Mouse (Mus musculus) embryonic facial prominence, embryonic 10.5 days (tissue): Measurements from ENCODE around the gene Gm4952. TPM values are rescaled to one million over a fixed set of nuclear protein-coding genes. Genes with fewer than 3 reads are reported as not detected.

Experiments
- DNase-seq: peaks from one replicate; pipeline ENCODE4 v3.0.0-alpha.2; 2017; ENCODE audit warnings: low spot score
- H3K27ac ChIP-seq: fragments of 300-500 bp; sonication (generic); replicated peaks from 2 replicates; pipeline ENCODE4 v1.5.1; 2016; ENCODE audit warnings: mild to moderate bottlenecking
- H3K27me3 ChIP-seq: fragments of 300-500 bp; sonication (generic); replicated peaks from 2 replicates; pipeline ENCODE4 v1.6.1; 2016; ENCODE audit warnings: low read depth, mild to moderate bottlenecking; ENCODE audit not compliant: poor library complexity, severe bottlenecking
- H3K36me3 ChIP-seq: fragments of 300-500 bp; sonication (generic); replicated peaks from 2 replicates; pipeline ENCODE4 v1.6.1; 2016; ENCODE audit warnings: mild to moderate bottlenecking, moderate library complexity
- H3K4me1 ChIP-seq: fragments of 300-500 bp; sonication (generic); 2 replicates; pipeline ENCODE4 v1.6.1; 2016
- H3K4me3 ChIP-seq: fragments of 300-500 bp; sonication (generic); 2 replicates; pipeline ENCODE4 v1.5.1; 2016; ENCODE audit warnings: mild to moderate bottlenecking, moderate library complexity
- H3K9me3 ChIP-seq: fragments of 300-500 bp; sonication (generic); 2 replicates; pipeline ENCODE4 v1.6.1; 2016; ENCODE audit warnings: mild to moderate bottlenecking
- WGBS: fragments of 180-500 bp; shearing (Covaris S2); methylation state at CpG from one replicate; pipeline ENCODE4 v1.1.7; 2016; 5-methylcytosine and 5-hydroxymethylcytosine counted together
- polyA plus RNA-seq: library from polyadenylated mRNA; unstranded; fragments of >200 nt; fragmentation: Nextera tagmentation; extraction: Ambion mirVana; gene quantifications from 2 replicates; pipeline ENCODE4 v1.2.1, GENCODE M21; 2016

Gm4952 gene
- polyA plus RNA-seq, 1 experiment from 2014 or later: not detected

GRCm38 (mm10) chr19:12575514-12575913 lies 24.3 kb upstream of the Gm4952 start:
- Histone ChIP-seq H3K9me3 (no peaks in the 10 kb centered on the region), H3K4me1 (peaks cover 15% of the 10 kb centered on the region), H3K27me3 (no peaks in the 10 kb centered on the region), H3K4me3 (no peak overlapping the region), H3K27ac (no peak overlapping the region), H3K36me3 (peaks cover 21% of the 10 kb centered on the region)
- WGBS: 89% methylated on average over 2 of the region's 2 CpGs
- DNase-seq: no peak

DNA sequence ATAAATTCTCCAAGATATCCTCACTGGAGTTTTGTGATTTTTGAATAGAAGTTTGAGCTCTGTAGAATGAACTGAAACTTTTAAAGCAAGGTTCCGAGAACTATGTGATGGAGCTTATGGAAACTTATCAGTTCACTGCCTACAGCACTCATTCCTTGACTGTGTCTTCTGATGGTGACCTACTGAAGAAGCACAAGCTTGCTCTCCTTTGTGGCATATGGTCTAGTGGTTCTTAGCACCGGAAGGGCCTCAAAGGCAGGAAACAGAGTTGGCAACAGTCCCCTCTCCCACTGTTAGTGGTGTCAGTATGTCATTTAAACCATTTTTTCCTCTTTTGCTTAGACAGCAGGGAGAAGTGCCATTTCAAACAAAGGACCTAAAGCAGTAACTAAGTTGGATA lies 23.1 kb upstream of the Gm4952 start:
- Histone ChIP-seq H3K36me3 (peaks cover 21% of the 10 kb centered on the region), H3K27me3 (no peaks in the 10 kb centered on the region), H3K27ac (no peak overlapping the region), H3K4me3 (no peak overlapping the region), H3K9me3 (no peaks in the 10 kb centered on the region), H3K4me1 (peaks cover 15% of the 10 kb centered on the region)
- DNase-seq: no peak
- WGBS: 92% methylated on average over 2 of the region's 2 CpGs

- no peak for DNase-seq
- no peaks in the 10 kb centered on the region for H3K9me3 ChIP-seq
- WGBS: 89% methylated on average over 4 of the region's 4 CpGs
- H3K27ac ChIP-seq: no peak overlapping the region
- no peaks in the 10 kb centered on the region for H3K4me1 ChIP-seq
- H3K4me3 ChIP-seq: no peak overlapping the region
- no peaks in the 10 kb centered on the region for H3K27me3 ChIP-seq
- H3K36me3 ChIP-seq: peaks cover 20% of the 10 kb centered on the region
Measured at GRCm38 (mm10) chr19:12585310-12585709, 14.5 kb upstream of the Gm4952 start.

GRCm38 (mm10) chr19:12591908-12592307 lies 7.9 kb upstream of the Gm4952 start:
- Histone ChIP-seq H3K9me3 (0 out of 2 replicates have a peak, but pooled peaks cover 5% of the 10 kb centered on the region), H3K4me1 (peaks cover 13% of the 10 kb centered on the region), H3K27me3 (peaks cover 6% of the 10 kb centered on the region), H3K4me3 (no peak overlapping the region), H3K27ac (no peak overlapping the region), H3K36me3 (peaks cover 12% of the 10 kb centered on the region)
- peak; percentile 60 for DNase-seq
- 18% methylated on average over 1 of the region's 1 CpGs for WGBS

DNA sequence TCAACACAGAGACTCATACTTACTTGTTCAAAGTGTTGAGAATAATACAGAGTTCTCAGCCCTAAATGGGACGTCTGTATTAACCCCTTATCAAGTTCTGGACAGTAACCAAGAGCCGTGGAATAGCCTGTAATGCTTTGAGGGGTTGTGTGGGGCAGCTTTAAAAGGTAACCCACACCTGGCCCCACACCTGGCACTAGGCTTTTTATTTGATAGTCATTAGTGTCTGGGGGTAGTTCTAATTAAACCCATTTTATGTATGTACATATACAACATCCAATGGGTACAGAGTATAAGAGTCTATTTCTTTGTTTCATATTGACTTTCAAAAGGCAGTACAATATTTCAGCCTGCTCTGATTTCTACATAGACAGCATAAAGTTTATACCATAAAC lies 4.6 kb upstream of the Gm4952 start:
- Histone ChIP-seq H3K27ac (no peak overlapping the region), H3K27me3 (peaks cover 11% of the 10 kb centered on the region), H3K36me3 (no peaks in the 10 kb centered on the region), H3K4me3 (peak overlapping the region; percentile 78), H3K9me3 (0 out of 2 replicates have a peak, but pooled peaks cover 5% of the 10 kb centered on the region), H3K4me1 (peaks cover 14% of the 10 kb centered on the region)
- no peak for DNase-seq
- 54% methylated on average over 2 of the region's 2 CpGs for WGBS

- H3K27ac ChIP-seq: peak overlapping the region; percentile 66
- WGBS: under 1% methylated on average over 49 of the region's 49 CpGs
- peak; percentile 63 for DNase-seq
Measured at GRCm38 (mm10) chr19:12595530-12596289, 4.1 kb upstream of the Gm4952 start.

GRCm38 (mm10) chr19:12596290-12597072 lies 3.3 kb upstream of the Gm4952 start:
- DNase-seq: no peak
- Histone ChIP-seq H3K4me1 (peaks cover 14% of the 10 kb centered on the region), H3K4me3 (peak overlapping the region; percentile 78), H3K36me3 (no peaks in the 10 kb centered on the region), H3K27ac (peak overlapping the region; percentile 66; the same call in 1 of the 2 replicates), H3K27me3 (peaks cover 11% of the 10 kb centered on the region), H3K9me3 (0 out of 2 replicates have a peak, but pooled peaks cover 5% of the 10 kb centered on the region)
- WGBS: 18% methylated on average over 23 of the region's 23 CpGs

More at GRCm38 (mm10) chr19:12595530-12596289, 4.1 kb upstream of the Gm4952 start:
- Histone ChIP-seq H3K4me1 (peaks cover 14% of the 10 kb centered on the region), H3K9me3 (0 out of 2 replicates have a peak, but pooled peaks cover 5% of the 10 kb centered on the region), H3K4me3 (peak overlapping the region; percentile 78), H3K36me3 (no peaks in the 10 kb centered on the region), H3K27me3 (peaks cover 11% of the 10 kb centered on the region)

DNA sequence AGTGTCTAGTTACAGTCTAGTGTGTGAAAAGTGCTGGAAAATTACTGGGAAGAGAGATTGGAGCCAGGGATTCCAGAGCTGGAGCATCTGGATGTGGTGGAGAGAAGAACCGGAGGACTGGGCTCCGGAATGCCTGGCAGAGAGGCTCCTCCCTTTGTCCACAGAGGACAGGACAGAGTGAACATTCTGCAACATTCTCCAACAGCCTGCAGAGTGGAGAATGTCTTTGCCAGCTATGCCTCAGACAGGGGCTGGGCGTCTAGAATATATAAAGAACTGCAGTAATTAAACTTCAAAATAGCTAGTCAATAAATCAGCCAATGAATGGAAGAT lies 2.7 kb upstream of the Gm4952 start:
- Histone ChIP-seq H3K9me3 (0 out of 2 replicates have a peak, but pooled peaks cover 5% of the 10 kb centered on the region), H3K4me1 (peaks cover 14% of the 10 kb centered on the region), H3K27ac (no peak overlapping the region), H3K4me3 (no peak overlapping the region), H3K36me3 (no peaks in the 10 kb centered on the region), H3K27me3 (peaks cover 11% of the 10 kb centered on the region)
- no peak for DNase-seq
- WGBS: 69% methylated on average over 3 of the region's 3 CpGs

DNA sequence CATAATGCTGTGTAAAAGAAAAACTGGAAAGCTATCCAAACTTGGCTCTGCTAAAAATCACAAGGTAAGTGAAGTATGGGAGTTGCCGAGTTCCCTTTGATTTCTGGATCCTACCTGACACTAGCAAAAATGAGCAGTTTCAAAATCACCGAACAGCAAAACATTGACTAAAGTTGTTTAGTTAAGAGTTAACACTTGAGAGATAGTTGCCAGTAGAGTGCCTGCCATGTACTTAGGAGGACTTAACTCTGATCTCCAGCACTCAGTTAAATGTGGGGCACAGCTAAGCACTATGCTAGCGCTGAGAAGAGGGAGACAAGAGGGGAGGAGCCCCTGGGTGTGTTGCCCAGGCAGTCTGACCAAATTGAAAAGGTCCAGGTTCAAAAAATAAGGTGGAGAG lies 1.1 kb upstream of the Gm4952 start:
- Histone ChIP-seq H3K4me3 (no peak overlapping the region), H3K4me1 (peaks cover 14% of the 10 kb centered on the region), H3K9me3 (0 out of 2 replicates have a peak, but pooled peaks cover 5% of the 10 kb centered on the region), H3K36me3 (no peaks in the 10 kb centered on the region), H3K27me3 (peaks cover 11% of the 10 kb centered on the region), H3K27ac (no peak overlapping the region)
- no peak for DNase-seq
- 75% methylated on average over 3 of the region's 3 CpGs for WGBS

DNA sequence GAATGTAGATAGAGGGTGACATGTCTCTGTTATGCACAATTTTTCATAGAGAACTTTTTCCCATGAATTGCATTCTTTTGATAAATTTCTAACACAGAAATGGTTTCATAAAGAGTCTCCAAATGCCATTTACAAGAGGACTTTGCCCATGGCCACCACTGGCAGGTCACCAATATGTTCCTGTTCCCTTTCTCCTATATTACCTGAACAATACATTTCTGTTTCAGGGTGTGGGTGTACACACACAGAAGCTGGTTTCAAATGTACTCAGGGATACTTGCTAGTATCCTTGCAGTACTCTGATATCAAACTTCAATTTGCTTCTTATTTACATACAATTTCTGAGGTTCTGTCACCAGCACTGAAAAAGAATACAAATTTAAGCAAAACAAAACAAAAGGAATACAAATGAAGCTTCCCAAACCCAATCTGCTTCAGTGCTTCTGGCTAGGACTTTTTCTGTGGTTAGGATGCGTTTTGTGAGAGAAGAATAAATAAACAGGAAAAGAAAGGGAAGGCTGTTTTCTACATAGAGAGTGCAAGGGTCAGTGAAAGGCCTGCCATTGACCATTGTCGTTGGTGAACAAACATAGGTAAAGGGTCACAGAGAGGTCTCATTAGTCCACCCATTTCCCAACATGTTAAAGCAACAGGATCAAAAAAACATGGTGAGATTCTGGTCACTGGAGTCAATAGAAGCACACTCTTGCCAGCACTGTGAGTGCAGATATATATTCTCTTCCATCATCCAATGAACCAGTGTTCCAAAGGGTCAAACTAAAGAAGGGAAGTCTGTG lies 1.1 kb downstream of the Gm4952 start:
- Histone ChIP-seq H3K4me1 (peaks cover 11% of the 10 kb centered on the region), H3K27ac (no peak overlapping the region), H3K27me3 (peaks cover 11% of the 10 kb centered on the region), H3K36me3 (no peaks in the 10 kb centered on the region), H3K4me3 (no peak overlapping the region), H3K9me3 (0 out of 2 replicates have a peak, but pooled peaks cover 2% of the 10 kb centered on the region)
- DNase-seq: no peak
- WGBS: 26% methylated on average over 2 of the region's 2 CpGs

DNA sequence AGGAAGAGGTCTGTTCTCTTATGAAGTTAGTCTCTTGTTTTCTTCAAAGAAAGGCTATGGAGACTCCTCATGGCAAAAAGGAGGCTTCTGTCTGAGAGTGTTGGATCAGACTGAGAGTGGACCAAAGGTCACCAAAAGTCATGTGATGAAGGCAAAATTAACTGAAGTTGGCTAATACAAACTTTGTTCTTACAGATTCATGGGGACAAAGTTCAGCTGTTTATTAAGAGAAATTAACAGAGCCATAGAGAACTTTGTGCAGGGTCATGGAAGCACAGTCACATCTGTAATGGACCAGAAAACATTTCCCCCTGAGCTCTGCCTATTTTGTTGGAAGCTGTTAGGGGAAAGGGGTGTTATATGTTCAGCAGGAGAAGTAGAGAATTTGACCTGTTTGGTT lies 8.6 kb downstream of the Gm4952 start:
- no peak overlapping the region for H3K27ac ChIP-seq
- H3K4me3 ChIP-seq: no peak overlapping the region
- H3K36me3 ChIP-seq: no peaks in the 10 kb centered on the region
- no peaks in the 10 kb centered on the region for H3K9me3 ChIP-seq
- H3K27me3 ChIP-seq: no peaks in the 10 kb centered on the region
- no peaks in the 10 kb centered on the region for H3K4me1 ChIP-seq
- DNase-seq: no peak

DNA sequence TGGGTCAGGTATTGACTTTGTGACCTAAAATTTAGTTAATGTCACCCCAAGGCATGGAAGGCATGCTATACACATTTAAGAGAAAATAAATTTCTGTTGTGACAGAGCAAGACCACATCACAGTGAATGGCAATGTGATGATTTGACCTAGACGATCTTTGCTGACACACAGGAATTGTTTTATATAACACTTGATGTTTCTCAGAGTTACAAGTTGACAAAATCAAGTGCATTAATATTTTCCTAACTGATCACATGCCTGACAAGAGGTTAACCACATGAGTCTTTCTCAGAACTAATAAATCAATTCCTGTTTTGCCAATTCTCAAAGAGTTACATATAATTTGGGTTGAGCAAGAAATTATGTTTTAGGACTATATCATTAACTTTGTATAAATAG lies 13.9 kb downstream of the Gm4952 start:
- Histone ChIP-seq H3K27me3 (no peaks in the 10 kb centered on the region), H3K4me1 (no peaks in the 10 kb centered on the region), H3K36me3 (no peaks in the 10 kb centered on the region), H3K9me3 (no peaks in the 10 kb centered on the region), H3K27ac (no peak overlapping the region), H3K4me3 (no peak overlapping the region)
- 70% methylated on average over 1 of the region's 1 CpGs for WGBS
- no peak for DNase-seq
